Mouse (Mus musculus) lung, embryonic 16.5 days (tissue): Measurements from ENCODE around the gene Ltbp1. TPM values are rescaled to one million over a fixed set of nuclear protein-coding genes. Genes with fewer than 3 reads are reported as not detected.

ENCODE experiments used
- ATAC-seq: fragments of 200-750 bp; cut with Nextera tagmentation; 2 replicates; pipeline ENCODE4 v1.8.0; 2017; ENCODE audit warnings: low read depth, mild to moderate bottlenecking, moderate library complexity
- H3K27ac ChIP-seq: fragments of 300-500 bp; sonication (generic); 2 replicates; pipeline ENCODE4 v1.5.1; 2014; ENCODE audit warnings: mild to moderate bottlenecking, control low read depth, low read length
- H3K27me3 ChIP-seq: fragments of 300-500 bp; sonication (generic); 2 replicates; pipeline ENCODE4 v1.6.1; 2014; ENCODE audit warnings: low read depth, low read length, mixed read lengths; ENCODE audit not compliant: control insufficient read depth, insufficient read depth
- H3K36me3 ChIP-seq: fragments of 300-500 bp; sonication (generic); 2 replicates; pipeline ENCODE4 v1.6.1; 2014; ENCODE audit warnings: low read length; ENCODE audit not compliant: control insufficient read depth, insufficient read depth
- H3K4me1 ChIP-seq: fragments of 300-500 bp; sonication (generic); replicated peaks from 2 replicates; pipeline ENCODE4 v1.6.1; 2014; ENCODE audit warnings: low read length, mixed read lengths; ENCODE audit not compliant: control insufficient read depth, insufficient read depth
- H3K4me2 ChIP-seq: fragments of 300-500 bp; sonication (generic); 2 replicates; pipeline ENCODE4 v1.6.1; 2014; ENCODE audit warnings: low read depth, low read length, control low read depth
- H3K4me3 ChIP-seq: fragments of 300-500 bp; sonication (generic); 2 replicates; pipeline ENCODE4 v1.5.1; 2014; ENCODE audit warnings: mild to moderate bottlenecking, low read length, control low read depth
- H3K9ac ChIP-seq: fragments of 300-500 bp; sonication (generic); 2 replicates; pipeline ENCODE4 v1.6.1; 2014; ENCODE audit warnings: low read length, control low read depth
- H3K9me3 ChIP-seq: fragments of 300-500 bp; sonication (generic); 2 replicates; pipeline ENCODE4 v1.6.1; 2016; ENCODE audit warnings: low read length; ENCODE audit not compliant: control insufficient read depth
- WGBS: fragments of 180-500 bp; shearing (Covaris S2); extraction: QIAGEN DNeasy Blood & Tissue Kit; methylation state at CpG from one replicate; pipeline ENCODE4 v1.1.7; 2014; 5-methylcytosine and 5-hydroxymethylcytosine counted together
- polyA plus RNA-seq: library from polyadenylated mRNA; unstranded; fragments of >200 nt; fragmentation: Nextera tagmentation; extraction: Ambion mirVana; gene quantifications from 2 replicates; pipeline ENCODE4 v1.2.1, GENCODE M21; 2015

The Ltbp1 gene
- polyA plus RNA-seq, 1 experiment from 2014 or later = 24.2 TPM

DNA sequence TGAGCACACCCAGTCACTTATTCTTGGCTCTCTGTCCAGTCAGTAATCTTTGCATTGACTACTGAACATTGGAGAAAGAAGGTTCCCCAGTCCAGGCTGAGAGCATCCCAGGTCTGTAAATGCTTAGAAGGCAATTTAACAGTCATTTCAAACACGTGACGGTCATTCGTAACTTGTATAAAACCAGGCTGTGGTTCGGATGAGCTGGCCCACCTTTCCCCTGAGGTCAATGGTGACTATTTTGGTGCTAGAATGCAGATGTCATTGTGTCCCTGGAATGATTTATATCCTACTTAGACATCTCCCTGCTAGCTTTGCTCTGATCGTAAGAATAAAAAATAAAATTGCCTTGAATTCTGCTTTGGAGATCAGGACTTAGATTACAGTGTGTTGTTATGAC lies 63.9 kb downstream of the Ltbp1 start:
- no peak overlapping the region for H3K4me2 ChIP-seq
- no peak overlapping the region for H3K9ac ChIP-seq
- 74% methylated on average over 5 of the region's 5 CpGs for WGBS
- H3K4me3 ChIP-seq = no peak overlapping the region
- no peak for ATAC-seq
- H3K36me3 ChIP-seq = no peaks in the 10 kb centered on the region
- H3K27me3 ChIP-seq = no peaks in the 10 kb centered on the region
- H3K9me3 ChIP-seq = no peaks in the 10 kb centered on the region
- H3K4me1 ChIP-seq = peaks cover 6% of the 10 kb centered on the region
- H3K27ac ChIP-seq = no peak overlapping the region

DNA sequence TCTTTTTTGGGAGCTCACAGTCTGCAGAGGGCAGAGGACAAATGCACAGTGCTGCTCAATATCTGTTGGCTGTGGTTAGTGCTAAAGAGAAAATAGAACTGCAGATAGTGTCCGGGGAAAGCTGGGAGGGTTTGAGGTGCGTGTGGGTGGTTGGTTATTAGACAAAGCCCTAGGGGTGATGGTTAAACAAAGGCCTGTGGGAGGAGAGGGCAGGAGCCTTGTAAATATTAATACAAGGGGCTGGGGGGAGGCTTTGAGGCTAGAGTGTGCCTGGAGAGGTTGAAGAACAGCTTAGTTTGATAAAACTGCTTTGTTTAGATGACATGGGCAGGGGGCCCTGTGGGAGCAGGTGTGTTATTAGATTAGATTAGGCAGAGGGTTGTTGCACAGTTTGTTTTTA lies 65.8 kb downstream of the Ltbp1 start:
- H3K4me1 ChIP-seq = peaks cover 11% of the 10 kb centered on the region

DNA sequence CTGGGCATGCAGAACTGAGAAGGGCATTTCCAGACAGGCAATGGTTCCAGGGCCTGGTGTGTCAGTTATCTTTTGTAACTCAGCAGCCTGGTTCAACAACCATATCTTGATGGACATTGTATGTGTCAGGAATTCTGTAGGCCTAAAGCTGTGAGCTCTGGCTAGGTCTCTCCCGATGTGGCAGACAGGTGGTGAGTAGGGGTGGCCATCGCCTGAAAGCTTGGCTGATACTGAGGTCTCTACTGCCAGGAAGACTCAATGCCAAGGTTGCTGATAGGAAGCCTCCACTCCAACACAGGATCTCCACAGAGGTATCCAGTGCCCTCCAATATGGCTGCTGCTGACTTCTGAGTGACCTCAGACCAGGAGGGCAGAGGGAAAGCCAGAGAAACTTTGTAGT lies 66.4 kb downstream of the Ltbp1 start:
- Histone ChIP-seq H3K9ac (no peak overlapping the region), H3K9me3 (no peaks in the 10 kb centered on the region), H3K27ac (no peak overlapping the region), H3K4me2 (no peak overlapping the region), H3K36me3 (no peaks in the 10 kb centered on the region), H3K4me1 (peaks cover 11% of the 10 kb centered on the region), H3K27me3 (no peaks in the 10 kb centered on the region), H3K4me3 (no peak overlapping the region)
- WGBS = 80% methylated on average over 2 of the region's 2 CpGs
- ATAC-seq = no peak

More for the DNA sequence above, 65.8 kb downstream of the Ltbp1 start:
- Histone ChIP-seq H3K27me3 (no peaks in the 10 kb centered on the region), H3K27ac (no peak overlapping the region), H3K4me2 (no peak overlapping the region), H3K4me3 (no peak overlapping the region), H3K9me3 (no peaks in the 10 kb centered on the region), H3K9ac (no peak overlapping the region), H3K36me3 (no peaks in the 10 kb centered on the region)
- ATAC-seq = no peak
- 14% methylated on average over 2 of the region's 2 CpGs for WGBS

DNA sequence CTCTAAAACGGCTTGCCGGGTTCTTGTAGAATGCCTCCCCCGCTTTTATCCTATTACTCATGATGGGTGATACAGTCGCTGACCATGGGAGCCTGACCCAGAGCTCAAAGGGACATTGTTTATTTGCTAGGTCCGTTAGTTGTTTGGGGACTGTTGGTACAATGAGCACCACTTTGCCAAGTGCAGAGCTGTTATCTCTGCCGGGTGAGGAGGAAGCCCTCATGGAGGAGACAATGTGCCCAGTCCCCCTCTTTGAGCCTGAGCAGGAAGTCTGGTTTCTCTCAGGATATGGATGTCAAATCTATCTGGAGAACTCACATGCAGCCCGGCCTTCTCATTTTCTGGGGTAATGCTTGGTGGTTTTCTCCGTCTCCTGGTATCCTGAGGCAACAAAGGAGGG lies 68.5 kb downstream of the Ltbp1 start:
- Histone ChIP-seq H3K4me2 (peak overlapping the region; percentile 3; the same call in 1 of the 2 replicates), H3K27me3 (no peaks in the 10 kb centered on the region), H3K4me1 (peaks cover 11% of the 10 kb centered on the region), H3K9ac (no peak overlapping the region), H3K27ac (peak overlapping the region; percentile 51), H3K36me3 (no peaks in the 10 kb centered on the region), H3K4me3 (no peak overlapping the region), H3K9me3 (no peaks in the 10 kb centered on the region)
- ATAC-seq = peak; percentile 73
- 30% methylated on average over 8 of the region's 8 CpGs for WGBS

DNA sequence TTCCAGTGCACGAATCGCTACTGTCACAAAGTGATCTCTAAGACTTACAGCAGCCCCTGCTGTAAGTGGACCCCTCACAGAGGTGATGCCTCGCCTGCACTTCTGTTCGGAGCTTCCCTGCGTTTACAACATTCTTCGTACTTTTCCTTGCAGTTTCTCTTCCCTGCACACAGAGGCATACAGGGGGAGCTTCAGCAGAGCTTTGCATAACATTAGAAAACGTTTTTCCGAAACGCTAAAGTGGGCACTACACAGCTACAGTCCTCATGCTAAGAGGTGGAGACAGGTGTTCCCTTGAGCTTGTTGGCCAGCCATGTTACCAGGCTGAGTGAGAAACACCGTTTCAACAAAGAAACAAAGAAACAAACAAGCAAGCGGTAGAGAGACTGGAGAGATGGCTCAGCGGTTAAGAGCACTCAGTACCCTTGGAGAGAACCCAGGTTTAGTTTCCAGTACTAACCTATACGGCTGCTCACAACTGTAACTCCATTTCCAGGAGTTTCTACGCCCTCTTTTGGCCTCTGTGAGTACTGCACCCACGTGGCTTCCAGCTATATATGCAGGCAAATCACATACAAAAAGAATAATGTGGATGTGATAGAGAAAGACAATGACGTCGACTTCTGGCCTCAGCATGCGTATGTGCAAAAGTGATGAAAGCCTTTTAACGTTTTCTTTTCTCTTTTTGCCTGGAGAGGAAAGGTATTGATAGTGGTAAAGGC lies 69.8 kb downstream of the Ltbp1 start:
- Histone ChIP-seq H3K4me2 (peak overlapping the region; percentile 18), H3K36me3 (no peaks in the 10 kb centered on the region)
- peak; percentile 51; the same call in 1 of the 2 replicates for ATAC-seq

DNA sequence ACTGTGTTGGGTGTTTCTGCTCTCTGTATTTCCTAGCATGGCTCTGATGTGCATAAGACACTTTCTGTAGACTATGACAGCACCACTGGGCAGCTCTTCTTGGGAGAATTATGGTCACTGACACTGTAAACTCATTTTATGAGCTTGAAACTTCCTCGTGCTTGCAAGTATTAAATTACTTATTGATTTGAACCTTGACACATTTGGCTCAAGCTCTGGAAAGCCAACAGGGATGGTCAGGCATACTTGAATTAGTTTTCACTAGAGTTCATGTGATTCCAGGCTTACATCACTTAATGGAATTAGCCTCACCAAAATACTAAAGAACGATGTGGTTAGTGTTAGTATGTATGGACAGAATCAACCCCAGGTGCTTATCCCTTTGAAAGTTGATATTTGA lies 76.0 kb downstream of the Ltbp1 start:
- Histone ChIP-seq H3K4me1 (no peaks in the 10 kb centered on the region), H3K9me3 (peaks cover 3% of the 10 kb centered on the region; the same call in 1 of the 2 replicates), H3K4me2 (no peak overlapping the region), H3K36me3 (no peaks in the 10 kb centered on the region), H3K4me3 (no peak overlapping the region), H3K9ac (no peak overlapping the region), H3K27ac (no peak overlapping the region), H3K27me3 (no peaks in the 10 kb centered on the region)
- ATAC-seq = no peak
- WGBS = 72% methylated on average over 2 of the region's 2 CpGs

More for the DNA sequence above, 69.8 kb downstream of the Ltbp1 start:
- H3K4me3 ChIP-seq = peak overlapping the region; percentile 3
- whole genome bisulfite sequencing = 55% methylated on average over 19 of the region's 19 CpGs
- peaks cover 11% of the 10 kb centered on the region for H3K4me1 ChIP-seq
- H3K27me3 ChIP-seq = no peaks in the 10 kb centered on the region
- no peak overlapping the region for H3K9ac ChIP-seq
- H3K9me3 ChIP-seq = peaks cover under 1% of the 10 kb centered on the region; the same call in 1 of the 2 replicates
- H3K27ac ChIP-seq = peak overlapping the region; percentile 1; the same call in 1 of the 2 replicates

DNA sequence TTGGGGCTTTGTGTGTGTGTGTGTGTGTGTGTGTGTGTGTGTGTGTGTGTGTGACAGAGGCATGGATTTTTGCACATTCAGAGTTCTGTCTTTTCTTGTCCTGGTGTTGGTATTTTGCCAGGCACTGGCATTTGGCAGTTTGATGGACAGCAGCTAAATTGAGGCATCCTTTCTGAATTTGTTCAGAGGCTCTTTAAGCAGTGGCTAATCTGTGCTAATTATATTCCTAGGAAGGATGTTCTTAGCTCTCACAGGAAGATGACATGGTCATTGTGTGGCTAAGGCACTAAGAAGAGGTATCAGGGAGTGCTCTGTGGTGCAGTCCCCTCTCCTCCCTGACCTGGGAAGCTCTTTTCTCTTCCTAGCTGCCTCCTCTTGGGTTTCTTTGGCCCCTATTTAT lies 77.1 kb downstream of the Ltbp1 start:
- Histone ChIP-seq H3K9me3 (peaks cover 3% of the 10 kb centered on the region; the same call in 1 of the 2 replicates), H3K4me1 (no peaks in the 10 kb centered on the region), H3K4me3 (no peak overlapping the region), H3K4me2 (no peak overlapping the region), H3K36me3 (no peaks in the 10 kb centered on the region), H3K27me3 (no peaks in the 10 kb centered on the region), H3K9ac (no peak overlapping the region), H3K27ac (no peak overlapping the region)
- no peak for ATAC-seq

DNA sequence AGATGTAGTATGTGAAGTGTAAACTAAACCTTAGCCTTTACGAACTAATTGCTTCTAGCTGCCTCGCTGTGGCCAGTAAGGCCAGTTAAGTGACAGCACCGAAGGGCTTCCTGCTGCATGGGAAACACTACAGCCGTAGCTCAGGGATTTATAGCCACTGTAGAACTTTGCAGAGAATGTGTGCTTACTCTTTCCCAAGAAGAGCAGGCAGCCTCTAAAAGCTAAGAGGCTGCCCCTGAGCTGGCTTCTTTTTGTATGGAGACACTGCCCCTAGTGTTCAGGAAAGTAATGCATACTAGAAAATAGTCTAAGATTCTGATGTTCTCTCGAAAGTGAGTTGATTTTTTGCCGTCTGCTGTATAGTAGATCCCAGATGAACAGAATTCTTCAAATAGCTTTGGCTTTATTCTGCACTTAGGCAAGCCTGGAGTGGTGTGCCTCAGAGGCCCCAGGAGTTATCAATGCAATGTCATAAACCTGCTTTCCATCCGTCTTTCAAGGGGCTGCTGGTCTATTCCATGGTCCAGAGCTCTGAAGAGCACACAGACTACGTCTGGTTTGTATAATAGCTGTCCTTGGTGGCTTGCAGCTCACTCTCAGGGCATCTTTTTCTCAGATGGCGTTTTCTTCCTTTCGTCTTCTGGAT lies 82.1 kb downstream of the Ltbp1 start:
- Histone ChIP-seq H3K9me3 (no peaks in the 10 kb centered on the region), H3K27ac (no peak overlapping the region), H3K27me3 (no peaks in the 10 kb centered on the region), H3K4me1 (peaks cover 7% of the 10 kb centered on the region; the same call in 1 of the 2 replicates), H3K9ac (no peak overlapping the region), H3K36me3 (no peaks in the 10 kb centered on the region), H3K4me3 (no peak overlapping the region), H3K4me2 (no peak overlapping the region)
- peak; percentile 81 for ATAC-seq
- WGBS = 35% methylated on average over 10 of the region's 10 CpGs

DNA sequence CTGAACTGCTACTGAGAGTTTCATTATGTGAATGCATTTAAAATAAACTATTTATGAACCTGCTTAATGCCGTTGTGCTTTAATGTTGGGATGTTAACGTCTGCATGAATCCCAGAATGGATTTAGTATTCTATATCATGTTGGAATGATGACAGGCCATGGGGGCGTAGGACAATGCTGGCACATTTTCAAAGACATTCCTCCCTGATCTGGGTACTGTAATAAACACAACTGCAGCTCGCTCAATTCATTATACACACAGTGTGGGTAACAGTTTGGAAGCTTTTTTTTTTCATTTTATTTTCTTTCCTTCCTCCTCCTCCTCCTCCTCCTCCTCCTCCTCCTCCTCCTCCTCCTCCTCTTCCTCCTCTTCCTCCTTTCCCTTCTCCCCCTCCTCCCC lies 82.9 kb downstream of the Ltbp1 start:
- 37% methylated on average over 4 of the region's 4 CpGs for WGBS
- Histone ChIP-seq H3K4me2 (no peak overlapping the region), H3K4me1 (peaks cover 7% of the 10 kb centered on the region; the same call in 1 of the 2 replicates), H3K9ac (no peak overlapping the region), H3K4me3 (no peak overlapping the region), H3K9me3 (no peaks in the 10 kb centered on the region), H3K27me3 (no peaks in the 10 kb centered on the region), H3K27ac (no peak overlapping the region), H3K36me3 (no peaks in the 10 kb centered on the region)
- no peak for ATAC-seq
